Mouse (Mus musculus) forebrain, embryonic 13.5 days (tissue): ENCODE results near the gene Slc38a10. TPM values are rescaled to one million over a fixed set of nuclear protein-coding genes. Genes with fewer than 3 reads are reported as not detected.

Source experiments
- ATAC-seq: fragments of 200-750 bp; cut with Nextera tagmentation; 2 replicates; pipeline ENCODE4 v1.8.0; 2017
- H3K27ac ChIP-seq: fragments of 300-500 bp; sonication (generic); 2 replicates; pipeline ENCODE4 v1.5.1; 2015; ENCODE audit warnings: inconsistent platforms, mild to moderate bottlenecking, moderate library complexity
- H3K27me3 ChIP-seq: fragments of 300-500 bp; sonication (generic); 2 replicates; pipeline ENCODE4 v1.6.1; 2015; ENCODE audit warnings: mild to moderate bottlenecking, inconsistent platforms
- H3K36me3 ChIP-seq: fragments of 300-500 bp; sonication (generic); 2 replicates; pipeline ENCODE4 v1.6.1; 2015; ENCODE audit warnings: mild to moderate bottlenecking, inconsistent platforms; ENCODE audit not compliant: poor library complexity, severe bottlenecking
- H3K4me1 ChIP-seq: fragments of 300-500 bp; sonication (generic); 2 replicates; pipeline ENCODE4 v1.6.1; 2015; ENCODE audit warnings: inconsistent platforms
- H3K4me2 ChIP-seq: fragments of 300-500 bp; sonication (generic); 2 replicates; pipeline ENCODE4 v1.6.1; 2015; ENCODE audit warnings: inconsistent platforms, mild to moderate bottlenecking, moderate library complexity
- H3K4me3 ChIP-seq: fragments of 300-500 bp; sonication (generic); 2 replicates; pipeline ENCODE4 v1.5.1; 2015; ENCODE audit warnings: mild to moderate bottlenecking, inconsistent platforms
- H3K9ac ChIP-seq: fragments of 300-500 bp; sonication (generic); 2 replicates; pipeline ENCODE4 v1.6.1; 2015; ENCODE audit warnings: mild to moderate bottlenecking, inconsistent platforms
- H3K9me3 ChIP-seq: fragments of 300-500 bp; sonication (generic); replicated peaks from 2 replicates; pipeline ENCODE4 v1.6.1; 2016; ENCODE audit warnings: inconsistent platforms
- WGBS: fragments of 180-500 bp; shearing (Covaris S2); methylation state at CpG from one replicate; pipeline ENCODE4 v1.1.7; 2015; 5-methylcytosine and 5-hydroxymethylcytosine counted together
- polyA plus RNA-seq: library from polyadenylated mRNA; unstranded; fragments of >200 nt; fragmentation: Nextera tagmentation; extraction: Ambion mirVana; gene quantifications from 2 replicates; pipeline ENCODE4 v1.2.1, GENCODE M21; 2015

Gene Slc38a10
- 76.8 and 92.2 TPM in 2 replicates for polyA plus RNA-seq

- peaks cover 16% of the 10 kb centered on the region for H3K4me1 ChIP-seq
- peak; percentile 97 for ATAC-seq
- H3K27me3 ChIP-seq, result no peaks in the 10 kb centered on the region
- H3K9ac ChIP-seq, result peak within 1 kb of the TSS; percentile 87
- H3K4me3 ChIP-seq, result peak within 1 kb of the TSS; percentile 87
- under 1% methylated on average over 23 of the region's 28 CpGs for WGBS
- peak within 1 kb of the TSS; percentile 82 for H3K4me2 ChIP-seq
- H3K27ac ChIP-seq, result peak within 1 kb of the TSS; percentile 76
- H3K36me3 ChIP-seq, result no peaks in the 10 kb centered on the region
- no peaks in the 10 kb centered on the region for H3K9me3 ChIP-seq
Measured at GRCm38 (mm10) chr11:120151113-120151494, at the start of gene Slc38a10. TSS of gene Slc38a10 (minus strand) at chr11:120151346.

GRCm38 (mm10) chr11:120200621-120201020, 49.5 kb upstream of the Slc38a10 start:
- ATAC-seq, result no peak
- Histone ChIP-seq H3K9me3 (no peaks in the 10 kb centered on the region), H3K27ac (no peak overlapping the region), H3K4me2 (no peak overlapping the region), H3K4me1 (peaks cover 3% of the 10 kb centered on the region; the same call in 1 of the 2 replicates), H3K36me3 (no peaks in the 10 kb centered on the region), H3K27me3 (no peaks in the 10 kb centered on the region), H3K9ac (no peak overlapping the region), H3K4me3 (no peak overlapping the region)
- WGBS, result 79% methylated on average over 6 of the region's 6 CpGs

GRCm38 (mm10) chr11:120199766-120200165, 48.6 kb upstream of the Slc38a10 start:
- Histone ChIP-seq H3K4me3 (no peak overlapping the region), H3K9me3 (no peaks in the 10 kb centered on the region), H3K4me2 (no peak overlapping the region), H3K9ac (no peak overlapping the region), H3K27me3 (no peaks in the 10 kb centered on the region), H3K36me3 (no peaks in the 10 kb centered on the region), H3K27ac (no peak overlapping the region), H3K4me1 (peaks cover 3% of the 10 kb centered on the region; the same call in 1 of the 2 replicates)
- no peak for ATAC-seq
- WGBS, result 77% methylated on average over 7 of the region's 7 CpGs

GRCm38 (mm10) chr11:120198831-120199230, 47.7 kb upstream of the Slc38a10 start:
- H3K4me2 ChIP-seq, result no peak overlapping the region
- no peaks in the 10 kb centered on the region for H3K9me3 ChIP-seq
- WGBS, result 35% methylated on average over 13 of the region's 13 CpGs
- H3K9ac ChIP-seq, result no peak overlapping the region
- no peak for ATAC-seq
- no peak overlapping the region for H3K27ac ChIP-seq
- H3K36me3 ChIP-seq, result no peaks in the 10 kb centered on the region
- H3K4me1 ChIP-seq, result peaks cover 3% of the 10 kb centered on the region; the same call in 1 of the 2 replicates
- no peak overlapping the region for H3K4me3 ChIP-seq
- H3K27me3 ChIP-seq, result no peaks in the 10 kb centered on the region

GRCm38 (mm10) chr11:120190526-120191412, 39.6 kb upstream of the Slc38a10 start:
- H3K4me3 ChIP-seq, result peak overlapping the region; percentile 91
- 38% methylated on average over 14 of the region's 14 CpGs for WGBS
- peak overlapping the region; percentile 96 for H3K27ac ChIP-seq
- no peaks in the 10 kb centered on the region for H3K9me3 ChIP-seq
- ATAC-seq, result no peak
- H3K4me1 ChIP-seq, result peaks cover 21% of the 10 kb centered on the region
- H3K9ac ChIP-seq, result peak overlapping the region; percentile 99
- H3K4me2 ChIP-seq, result peak overlapping the region; percentile 98
- H3K36me3 ChIP-seq, result 0 out of 2 replicates have a peak, but pooled peaks cover 1% of the 10 kb centered on the region
- H3K27me3 ChIP-seq, result no peaks in the 10 kb centered on the region

GRCm38 (mm10) chr11:120189459-120190312, 38.5 kb upstream of the Slc38a10 start:
- Histone ChIP-seq H3K4me1 (peaks cover 32% of the 10 kb centered on the region), H3K36me3 (0 out of 2 replicates have a peak, but pooled peaks cover 4% of the 10 kb centered on the region), H3K4me3 (peak overlapping the region; percentile 91), H3K9me3 (no peaks in the 10 kb centered on the region), H3K27me3 (no peaks in the 10 kb centered on the region), H3K9ac (peak overlapping the region; percentile 99), H3K27ac (peak overlapping the region; percentile 96), H3K4me2 (peak overlapping the region; percentile 98)
- WGBS, result under 1% methylated on average over 66 of the region's 68 CpGs
- ATAC-seq, result peak; percentile 94

GRCm38 (mm10) chr11:120188481-120189441, 37.6 kb upstream of the Slc38a10 start:
- peaks cover 42% of the 10 kb centered on the region for H3K4me1 ChIP-seq
- peak overlapping the region; percentile 96 for H3K27ac ChIP-seq
- no peaks in the 10 kb centered on the region for H3K9me3 ChIP-seq
- peak overlapping the region; percentile 91 for H3K4me3 ChIP-seq
- peak overlapping the region; percentile 98 for H3K4me2 ChIP-seq
- no peaks in the 10 kb centered on the region for H3K27me3 ChIP-seq
- ATAC-seq, result 0 out of 2 replicates have a peak, but pooled peaks have one; percentile 1
- under 1% methylated on average over 41 of the region's 41 CpGs for WGBS
- peak overlapping the region; percentile 99 for H3K9ac ChIP-seq
- 0 out of 2 replicates have a peak, but pooled peaks cover 4% of the 10 kb centered on the region for H3K36me3 ChIP-seq

- peak overlapping the region; percentile 91 for H3K4me3 ChIP-seq
- H3K36me3 ChIP-seq, result 0 out of 2 replicates have a peak, but pooled peaks cover 4% of the 10 kb centered on the region
- H3K4me1 ChIP-seq, result peaks cover 48% of the 10 kb centered on the region
- WGBS, result under 1% methylated on average over 24 of the region's 24 CpGs
- H3K9ac ChIP-seq, result peak overlapping the region; percentile 99
- no peak for ATAC-seq
- peak overlapping the region; percentile 98 for H3K4me2 ChIP-seq
- H3K27ac ChIP-seq, result peak overlapping the region; percentile 96
- H3K9me3 ChIP-seq, result no peaks in the 10 kb centered on the region
- H3K27me3 ChIP-seq, result no peaks in the 10 kb centered on the region
Measured at GRCm38 (mm10) chr11:120188102-120188480, 36.9 kb upstream of the Slc38a10 start.

- under 1% methylated on average over 43 of the region's 43 CpGs for WGBS
- peaks cover 54% of the 10 kb centered on the region for H3K4me1 ChIP-seq
- no peak for ATAC-seq
Measured at GRCm38 (mm10) chr11:120187236-120188101, 36.3 kb upstream of the Slc38a10 start.

GRCm38 (mm10) chr11:120186821-120187235, 35.7 kb upstream of the Slc38a10 start:
- Histone ChIP-seq H3K4me1 (peaks cover 60% of the 10 kb centered on the region), H3K4me2 (peak overlapping the region; percentile 98), H3K36me3 (0 out of 2 replicates have a peak, but pooled peaks cover 4% of the 10 kb centered on the region), H3K4me3 (peak overlapping the region; percentile 91), H3K27ac (peak overlapping the region; percentile 96), H3K27me3 (no peaks in the 10 kb centered on the region), H3K9me3 (no peaks in the 10 kb centered on the region), H3K9ac (peak overlapping the region; percentile 99)
- under 1% methylated on average over 20 of the region's 20 CpGs for WGBS
- no peak for ATAC-seq

More at GRCm38 (mm10) chr11:120187236-120188101, 36.3 kb upstream of the Slc38a10 start:
- Histone ChIP-seq H3K36me3 (0 out of 2 replicates have a peak, but pooled peaks cover 4% of the 10 kb centered on the region), H3K9me3 (no peaks in the 10 kb centered on the region), H3K9ac (peak overlapping the region; percentile 99), H3K4me2 (peak overlapping the region; percentile 98), H3K27ac (peak overlapping the region; percentile 96), H3K4me3 (peak overlapping the region; percentile 91), H3K27me3 (no peaks in the 10 kb centered on the region)
